Mouse (Mus musculus): ENCODE measurements around the gene Smyd1.

Smyd1 gene

GRCm38 (mm10) chr6:71208691-71209090, 113.3 kb downstream of the Smyd1 start:
- TF ChIP-seq GATA4 (IDR thresholded peaks at IDR 0.05; ENCODE audit: insufficient replicate concordance, low read length), result no peak

- TF ChIP-seq GATA4 (IDR thresholded peaks at IDR 0.05; ENCODE audit: insufficient replicate concordance, low read length), result no peak
These were observed 117.9 kb downstream of the Smyd1 start for GRCm38 (mm10) chr6:71204166-71204565.

- no peak for TF ChIP-seq GATA4 (IDR thresholded peaks at IDR 0.05; ENCODE audit: insufficient replicate concordance, low read length)
These were observed 118.4 kb downstream of the Smyd1 start for GRCm38 (mm10) chr6:71203674-71204073.

- no peak for TF ChIP-seq GATA4 (IDR thresholded peaks at IDR 0.05; ENCODE audit: insufficient replicate concordance, low read length)
These were observed 120.1 kb downstream of the Smyd1 start for GRCm38 (mm10) chr6:71201925-71202324.

- peak; percentile 11; the same call in 1 of the 2 replicates for TF ChIP-seq GATA4 (IDR thresholded peaks at IDR 0.05; ENCODE audit: insufficient replicate concordance, low read length)
These were observed 122.4 kb downstream of the Smyd1 start, which contains the start of gene Fabp1 for GRCm38 (mm10) chr6:71199612-71200011. Fabp1 (plus strand) TSS chr6:71199827.

GRCm38 (mm10) chr6:71197636-71198535, 124.1 kb downstream of the Smyd1 start:
- TF ChIP-seq GATA4 (IDR thresholded peaks at IDR 0.05; ENCODE audit: insufficient replicate concordance, low read length), result no peak

GRCm38 (mm10) chr6:71196107-71196506, 125.9 kb downstream of the Smyd1 start:
- TF ChIP-seq GATA4 (IDR thresholded peaks at IDR 0.05; ENCODE audit: insufficient replicate concordance, low read length), result no peak

- no peak for TF ChIP-seq GATA4 (IDR thresholded peaks at IDR 0.05; ENCODE audit: insufficient replicate concordance, low read length)
These were observed 128.8 kb downstream of the Smyd1 start for GRCm38 (mm10) chr6:71193151-71193740.

- no peak for TF ChIP-seq GATA4 (IDR thresholded peaks at IDR 0.05; ENCODE audit: insufficient replicate concordance, low read length)
These were observed 131.5 kb downstream of the Smyd1 start for GRCm38 (mm10) chr6:71190501-71190900.

- TF ChIP-seq GATA4 (IDR thresholded peaks at IDR 0.05; ENCODE audit: insufficient replicate concordance, low read length), result no peak
These were observed 132.5 kb downstream of the Smyd1 start for GRCm38 (mm10) chr6:71189578-71189977.

GRCm38 (mm10) chr6:71184941-71185604, 137.0 kb downstream of the Smyd1 start:
- TF ChIP-seq GATA4 (IDR thresholded peaks at IDR 0.05; ENCODE audit: insufficient replicate concordance, low read length), result peak; percentile 75; the same call in 1 of the 2 replicates

- TF ChIP-seq GATA4 (IDR thresholded peaks at IDR 0.05; ENCODE audit: insufficient replicate concordance, low read length), result no peak
These were observed 141.4 kb downstream of the Smyd1 start for GRCm38 (mm10) chr6:71180596-71180995.

- TF ChIP-seq GATA4 (IDR thresholded peaks at IDR 0.05; ENCODE audit: insufficient replicate concordance, low read length), result peak; percentile 38; the same call in 1 of the 2 replicates
These were observed 149.0 kb downstream of the Smyd1 start for GRCm38 (mm10) chr6:71172812-71173580.

GRCm38 (mm10) chr6:71166551-71167169, 155.4 kb downstream of the Smyd1 start:
- TF ChIP-seq GATA4 (IDR thresholded peaks at IDR 0.05; ENCODE audit: insufficient replicate concordance, low read length), result no peak

Measured in liver, adult (tissue).